Mouse (Mus musculus) thymus, adult 2 months (tissue): ENCODE results near the gene Lrrc8e.

ENCODE experiments used
- CTCF ChIP-seq: fragments of 200-500 bp; IDR thresholded peaks from 2 replicates; pipeline ENCODE4 v1.5.1; 2012; ENCODE audit warnings: mild to moderate bottlenecking, control low read depth, low read length, moderate library complexity, borderline replicate concordance; ENCODE audit not compliant: control insufficient read depth, poor library complexity, insufficient read depth; ENCODE audit errors: extremely low read depth
- POLR2A ChIP-seq: fragments of 200-500 bp; IDR thresholded peaks from 2 replicates; pipeline ENCODE4 v1.6.1; 2012; ENCODE audit warnings: mild to moderate bottlenecking, low read length, control low read depth, moderate library complexity; ENCODE audit not compliant: control insufficient read depth, poor library complexity, insufficient read depth; ENCODE audit errors: extremely low read depth

- TF ChIP-seq CTCF (no peak), POLR2A (no peak)
Measured at GRCm38 (mm10) chr8:4259125-4259804, 32.6 kb downstream of the Lrrc8e start, which contains the start of gene Ctxn1.
